8 mouse cellular contexts compared by ENCODE assay signal in genomic region chr2:158965003-158965665, GRCm38 (mm10).
DNase-seq lines count a peak whose midpoint lies in the region; ATAC-seq lines count a peak whose summit lies in the region.
"Had no signal": no experiment of that assay in that cellular context is flagged by ENCODE, and none has a peak within 500 bp of the region (broad histone marks: within the 10 kb centered on the region; RNA-seq: fewer than 3 reads in every experiment).

No protein-coding gene starts in this region.

- H3K36me3 ChIP-seq in liver, embryonic 12.5 days: no peaks in the 10 kb centered on the region
- H3K36me3 ChIP-seq: heart, embryonic 13.5 days had no signal

- ATAC-seq in liver, embryonic 12.5 days: no peak
- ATAC-seq in frontal cortex, adult (ENCODE audit: low TSS enrichment): peak; percentile 100

- H3K4me3 ChIP-seq in liver, embryonic 12.5 days: no peak overlapping the region
- H3K4me3 ChIP-seq: heart, embryonic 13.5 days had no signal

- no peak overlapping the region for H3K4me2 ChIP-seq in liver, embryonic 12.5 days
- H3K4me2 ChIP-seq: heart, embryonic 13.5 days had no signal

- no peak overlapping the region for H3K27ac ChIP-seq in liver, embryonic 12.5 days
- H3K27ac ChIP-seq: heart, embryonic 13.5 days had no signal

- H3K27me3 ChIP-seq in liver, embryonic 12.5 days (replicated peaks): no peaks in the 10 kb centered on the region
- H3K27me3 ChIP-seq: heart, embryonic 13.5 days had no signal

- no peaks in the 10 kb centered on the region for H3K9me3 ChIP-seq in liver, embryonic 12.5 days (replicated peaks)
- H3K9me3 ChIP-seq: heart, embryonic 13.5 days had no signal

- H3K4me1 ChIP-seq in liver, embryonic 12.5 days: no peaks in the 10 kb centered on the region
- H3K4me1 ChIP-seq: heart, embryonic 13.5 days had no signal

- no peak overlapping the region for H3K9ac ChIP-seq in liver, embryonic 12.5 days
- H3K9ac ChIP-seq: heart, embryonic 13.5 days had no signal

- WGBS in liver, embryonic 12.5 days (ENCODE audit: insufficient replicate concordance): 60% methylated on average over 6 of the region's 6 CpGs

- DNase-seq in liver (peak; percentile 5), MN1 (ENCODE audit: low spot score) (no peak)
- DNase-seq in layer of hippocampus, adult 9-11 months: peak; percentile 85
- peak; percentile 45 to 77 for DNase-seq in lung, postnatal 4 days
- no peak for DNase-seq in c-Kit-positive CD71-positive TER-119-positive erythroid progenitor cells, embryonic 14.5 days (ENCODE audit: low spot score)

Comparison
In these comparisons a context has a peak if more than half of its experiments do, and no peak if none do; other contexts are left out.
1. DNase-seq: peak in liver (single experiment), layer of hippocampus, adult 9-11 months (single experiment) and lung, postnatal 4 days (2 of 2); none in c-Kit-positive CD71-positive TER-119-positive erythroid progenitor cells, embryonic 14.5 days (single experiment) and MN1 (single experiment).